Mouse (Mus musculus) heart, postnatal 0 days (tissue): ENCODE measurements around the gene Faxc.

Experiments
- CTCF ChIP-seq: IDR thresholded peaks from 2 replicates; pipeline ENCODE4 v1.5.1; 2016; ENCODE audit warnings: antibody characterized with exemption, control low read depth, low read depth
- EP300 ChIP-seq: IDR thresholded peaks from 2 replicates; pipeline ENCODE4 v1.6.1; 2016; ENCODE audit warnings: antibody characterized with exemption, low read depth

GRCm38 (mm10) chr4:21986857-21987256 lies 55.7 kb downstream of the Faxc start:
- no peak for TF ChIP-seq EP300
- no peak for TF ChIP-seq CTCF
